Mouse (Mus musculus) leukemia stem cell, adult 10-12 weeks (primary cell): ENCODE data around the gene Epyc. TPM values are rescaled to one million over a fixed set of nuclear protein-coding genes. Genes with fewer than 3 reads are reported as not detected.

Experiments used
- polyA plus RNA-seq: library from polyadenylated mRNA; stranded (reverse); fragments of >175 nt; gene quantifications from 2 replicates; pipeline ENCODE4 v1.2.3, GENCODE M21; 2012; ENCODE audit warnings: low replicate concordance

Epyc gene
- polyA plus RNA-seq, result not detected in 2 replicates

DNA sequence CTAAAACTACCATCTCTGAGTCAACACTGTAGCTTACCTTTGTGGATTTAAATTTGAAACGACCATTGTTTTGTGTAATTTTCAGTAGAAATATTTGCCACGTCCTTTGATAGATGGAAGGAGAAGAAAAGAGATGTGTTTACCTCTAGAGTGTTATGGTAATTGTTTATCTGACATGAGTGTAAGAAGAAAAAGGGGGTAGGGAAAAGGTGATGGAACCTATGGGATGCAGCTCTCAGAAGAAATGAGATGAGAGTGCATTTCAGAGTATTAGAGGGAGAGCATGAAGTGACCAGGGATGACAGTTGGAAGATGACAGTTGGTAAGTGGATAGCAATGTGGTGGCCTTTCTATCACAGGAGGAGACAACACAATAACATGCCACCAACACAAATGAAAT, at the start of gene Epyc:
Gene Epyc, plus strand, starts transcription at position 301 of the 400 bp plus-strand sequence.

DNA sequence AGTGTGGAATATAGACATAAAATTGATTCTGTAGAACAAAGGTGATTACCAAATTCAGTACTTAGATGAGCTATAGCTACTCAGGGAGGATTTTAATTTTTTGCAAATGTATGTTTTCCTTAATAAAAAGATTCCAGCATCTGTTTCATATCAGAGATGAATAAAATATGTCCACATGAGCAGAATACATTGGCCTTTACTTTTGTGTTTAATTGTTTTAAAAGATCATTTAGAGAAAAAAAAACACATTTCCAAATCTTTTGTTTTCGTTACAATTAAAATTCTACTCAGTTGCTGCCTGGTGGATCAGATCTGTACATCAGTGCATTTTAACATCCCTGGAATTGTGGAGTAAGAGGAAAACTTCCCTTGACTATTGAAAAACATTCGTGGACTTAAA, 37.3 kb upstream of the Epyc start, which contains the start of gene Kera:
Gene Kera, plus strand, starts transcription at position 301 of the 400 bp plus-strand sequence.

GRCm38 (mm10) chr10:97692913-97693312, 49.0 kb downstream of the Epyc start, which contains the start of gene Ccer1:
TSS of gene Ccer1 (plus strand) at chr10:97693059.

DNA sequence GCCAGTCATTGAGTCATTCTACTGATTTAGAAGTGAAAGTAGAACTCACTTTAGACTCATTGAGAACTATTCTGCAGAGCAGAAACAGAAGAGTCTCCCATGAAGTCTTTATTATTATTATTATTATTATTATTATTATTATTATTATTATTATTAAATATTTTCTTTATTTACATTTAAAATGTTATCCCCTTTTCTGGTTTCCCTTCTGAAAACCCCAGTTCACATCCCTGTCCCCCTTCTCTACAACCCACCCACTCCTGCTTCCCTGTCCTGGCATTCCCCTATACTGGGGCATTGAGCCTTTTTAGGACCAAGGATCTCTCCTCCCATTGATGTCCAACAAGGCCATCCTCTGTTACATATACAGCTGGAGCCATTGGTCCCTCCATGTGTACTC, 82.8 kb downstream of the Epyc start, which contains the start of gene C030005K15Rik:
Gene C030005K15Rik, minus strand, starts transcription at position 101 of the 400 bp plus-strand sequence.

Other genes starting within 250 kb of the Epyc start
- gene Dcn, start 164.5 kb upstream of the Epyc start, polyA plus RNA-seq, result not detected in 2 replicates
- not detected in 2 replicates for gene Lum, start 78.9 kb upstream of the Epyc start, polyA plus RNA-seq
- gene Kera, start 37.2 kb upstream of the Epyc start, polyA plus RNA-seq, result not detected in 2 replicates
- gene Ccer1, start 49.0 kb downstream of the Epyc start, polyA plus RNA-seq, result not detected in 2 replicates
- not detected in 2 replicates for gene C030005K15Rik, start 82.7 kb downstream of the Epyc start, polyA plus RNA-seq